Mouse (Mus musculus): Measurements from ENCODE around the gene Nfkbib. TPM values are rescaled to one million over a fixed set of nuclear protein-coding genes. Genes with fewer than 3 reads are reported as not detected.

The Nfkbib gene
- polyA plus RNA-seq, 1 experiment from 2014 or later = 62.3 TPM

DNA sequence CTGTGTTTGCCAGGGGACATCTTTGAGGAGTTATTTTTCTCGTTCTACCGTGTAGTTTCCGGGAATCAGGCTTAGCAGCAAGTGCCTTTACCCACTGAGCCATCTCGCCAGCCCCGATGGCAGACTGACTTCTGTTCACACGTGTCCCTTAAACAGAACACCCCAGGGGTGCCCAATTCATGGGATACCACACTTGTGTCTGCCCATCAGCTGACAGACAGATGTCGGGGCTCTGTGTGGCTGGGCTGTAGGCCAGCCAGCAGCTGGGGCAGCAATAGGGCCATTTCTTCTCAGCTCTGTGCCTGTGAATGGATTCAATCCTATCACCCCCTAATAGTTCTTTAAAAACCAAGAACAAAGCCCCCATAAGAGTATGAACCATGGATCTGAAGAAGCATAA lies 7.8 kb upstream of the Nfkbib start:
- no peak overlapping the region for H3K27ac ChIP-seq (replicated peaks)
- peaks cover 9% of the 10 kb centered on the region for H3K4me1 ChIP-seq
- 93% methylated on average over 7 of the region's 7 CpGs for WGBS
- H3K9me3 ChIP-seq (replicated peaks) = no peaks in the 10 kb centered on the region
- no peak overlapping the region for H3K4me3 ChIP-seq
- H3K27me3 ChIP-seq (ENCODE audit: low read depth, poor library complexity, severe bottlenecking) = no peaks in the 10 kb centered on the region
- H3K36me3 ChIP-seq = peaks cover 31% of the 10 kb centered on the region
- no peak for DNase-seq (ENCODE audit: low spot score)

- H3K4me3 ChIP-seq = no peak overlapping the region
- H3K4me1 ChIP-seq = peaks cover 11% of the 10 kb centered on the region
- WGBS = 81% methylated on average over 12 of the region's 12 CpGs
- H3K36me3 ChIP-seq = peaks cover 31% of the 10 kb centered on the region
- H3K27ac ChIP-seq (replicated peaks) = peak overlapping the region; percentile 52; the same call in 1 of the 2 replicates
- no peak for DNase-seq (ENCODE audit: low spot score)
- no peaks in the 10 kb centered on the region for H3K27me3 ChIP-seq (ENCODE audit: low read depth, poor library complexity, severe bottlenecking)
- H3K9me3 ChIP-seq (replicated peaks) = no peaks in the 10 kb centered on the region
Observed at GRCm38 (mm10) chr7:28774164-28774563, 6.9 kb upstream of the Nfkbib start.

GRCm38 (mm10) chr7:28773163-28773562 lies 5.9 kb upstream of the Nfkbib start:
- no peaks in the 10 kb centered on the region for H3K9me3 ChIP-seq (replicated peaks)
- WGBS = 82% methylated on average over 3 of the region's 3 CpGs
- H3K27ac ChIP-seq (replicated peaks) = no peak overlapping the region
- DNase-seq (ENCODE audit: low spot score) = no peak
- peaks cover 31% of the 10 kb centered on the region for H3K36me3 ChIP-seq
- no peaks in the 10 kb centered on the region for H3K27me3 ChIP-seq (ENCODE audit: low read depth, poor library complexity, severe bottlenecking)
- no peak overlapping the region for H3K4me3 ChIP-seq
- peaks cover 17% of the 10 kb centered on the region for H3K4me1 ChIP-seq

- no peak overlapping the region for H3K27ac ChIP-seq (replicated peaks)
- 92% methylated on average over 11 of the region's 11 CpGs for WGBS
- no peaks in the 10 kb centered on the region for H3K27me3 ChIP-seq (ENCODE audit: low read depth, poor library complexity, severe bottlenecking)
- peaks cover 27% of the 10 kb centered on the region for H3K36me3 ChIP-seq
- H3K4me3 ChIP-seq = no peak overlapping the region
- H3K4me1 ChIP-seq = peaks cover 28% of the 10 kb centered on the region
- no peak for DNase-seq (ENCODE audit: low spot score)
- no peaks in the 10 kb centered on the region for H3K9me3 ChIP-seq (replicated peaks)
Observed at GRCm38 (mm10) chr7:28771867-28772266, 4.6 kb upstream of the Nfkbib start.

DNA sequence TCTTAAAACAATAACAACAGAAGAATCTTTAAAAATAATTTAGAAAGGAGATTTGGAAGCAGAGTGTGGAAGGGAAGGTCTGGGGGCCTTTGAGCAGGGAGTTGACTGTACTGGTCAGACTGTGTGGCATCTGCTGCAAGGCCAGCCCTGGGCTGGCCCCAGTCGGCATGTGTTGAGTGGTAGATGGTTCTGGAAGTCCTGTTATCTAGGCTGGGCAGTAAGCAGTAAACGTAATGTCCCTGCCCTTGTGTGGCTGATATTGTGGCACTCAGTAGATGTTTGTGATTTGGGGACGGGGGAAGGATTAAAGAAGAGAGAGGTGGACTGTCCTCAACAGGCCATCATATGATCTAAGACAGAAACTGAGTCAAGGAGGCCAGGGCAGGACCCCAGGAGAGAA lies 3.0 kb upstream of the Nfkbib start:
- no peak overlapping the region for H3K4me3 ChIP-seq
- no peaks in the 10 kb centered on the region for H3K27me3 ChIP-seq (ENCODE audit: low read depth, poor library complexity, severe bottlenecking)
- H3K36me3 ChIP-seq = peaks cover 23% of the 10 kb centered on the region
- no peaks in the 10 kb centered on the region for H3K9me3 ChIP-seq (replicated peaks)
- DNase-seq (ENCODE audit: low spot score) = no peak
- H3K27ac ChIP-seq (replicated peaks) = no peak overlapping the region
- H3K4me1 ChIP-seq = peaks cover 36% of the 10 kb centered on the region
- 91% methylated on average over 3 of the region's 3 CpGs for WGBS

DNA sequence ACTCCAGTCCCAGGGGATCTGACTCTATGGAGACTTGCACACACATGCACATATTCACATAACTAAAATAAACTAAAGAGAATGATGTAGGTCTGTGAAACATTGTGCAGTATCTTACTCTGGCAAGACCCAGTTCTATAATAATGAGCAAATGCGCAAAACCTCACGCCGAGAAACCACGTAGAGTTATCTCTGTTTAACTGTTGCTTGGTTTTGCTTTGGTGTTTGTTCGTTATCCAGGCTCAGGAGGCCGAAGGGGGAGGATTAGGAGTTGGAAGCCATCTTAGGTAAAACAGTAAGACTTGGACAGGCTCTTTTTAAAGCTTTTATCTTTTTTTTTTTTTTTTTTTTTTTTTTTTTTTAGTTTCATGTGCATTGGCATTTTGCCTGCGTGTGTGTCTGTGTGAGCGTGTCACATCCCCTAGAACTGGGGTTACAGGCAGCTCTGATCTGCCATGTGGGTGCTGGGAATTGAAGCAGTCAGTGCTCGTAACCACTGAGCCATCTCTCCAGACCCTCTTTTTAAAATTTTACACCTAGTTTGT lies 2.2 kb upstream of the Nfkbib start:
- peaks cover 43% of the 10 kb centered on the region for H3K4me1 ChIP-seq
- H3K27ac ChIP-seq (replicated peaks) = no peak overlapping the region
- no peak for DNase-seq (ENCODE audit: low spot score)
- H3K27me3 ChIP-seq (ENCODE audit: low read depth, poor library complexity, severe bottlenecking) = no peaks in the 10 kb centered on the region
- WGBS = 92% methylated on average over 9 of the region's 9 CpGs
- no peak overlapping the region for H3K4me3 ChIP-seq
- H3K9me3 ChIP-seq (replicated peaks) = no peaks in the 10 kb centered on the region
- peaks cover 19% of the 10 kb centered on the region for H3K36me3 ChIP-seq

GRCm38 (mm10) chr7:28766910-28767309 lies 402 bp downstream of the Nfkbib start:
- Histone ChIP-seq H3K27me3 (ENCODE audit: low read depth, poor library complexity, severe bottlenecking) (no peaks in the 10 kb centered on the region), H3K4me3 (peak overlapping the region; percentile 84), H3K9me3 (replicated peaks) (no peaks in the 10 kb centered on the region), H3K27ac (replicated peaks) (peak overlapping the region; percentile 84), H3K36me3 (peaks cover 11% of the 10 kb centered on the region), H3K4me1 (peaks cover 35% of the 10 kb centered on the region)
- 4% methylated on average over 14 of the region's 14 CpGs for WGBS
- DNase-seq (ENCODE audit: low spot score) = no peak

- peak; percentile 98 for DNase-seq (ENCODE audit: low spot score)
- Histone ChIP-seq H3K27me3 (ENCODE audit: low read depth, poor library complexity, severe bottlenecking) (no peaks in the 10 kb centered on the region), H3K27ac (replicated peaks) (peak within 1 kb of the TSS; percentile 84), H3K36me3 (peaks cover 13% of the 10 kb centered on the region), H3K9me3 (replicated peaks) (no peaks in the 10 kb centered on the region), H3K4me3 (peak within 1 kb of the TSS; percentile 84), H3K4me1 (peaks cover 35% of the 10 kb centered on the region)
- 1% methylated on average over 45 of the region's 45 CpGs for WGBS
Observed at GRCm38 (mm10) chr7:28766173-28766879, 986 bp downstream of the Nfkbib start, which contains the start of gene Sirt2. TSS of gene Sirt2 (plus strand) at chr7:28766735.

DNA sequence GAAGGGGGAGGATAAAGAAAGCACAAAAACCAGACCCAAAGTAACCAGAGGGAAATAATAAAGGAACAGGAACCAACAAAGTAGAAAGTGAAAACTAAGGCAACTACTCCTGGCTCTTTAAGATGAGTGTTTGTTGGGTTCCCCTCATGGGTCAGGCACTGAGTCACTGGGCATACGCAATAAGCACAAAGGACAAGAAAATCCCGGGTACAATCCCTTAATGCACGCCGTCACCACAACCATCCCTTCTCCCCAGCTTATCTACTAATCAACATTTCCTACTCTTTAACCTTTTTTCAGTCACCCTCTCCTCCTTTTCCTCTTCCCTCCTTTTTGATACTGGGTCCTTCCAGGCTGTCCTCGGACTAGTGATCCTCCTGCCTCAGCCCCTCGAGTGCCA lies 2.1 kb downstream of the Nfkbib start:
- peak overlapping the region; percentile 84 for H3K4me3 ChIP-seq

DNA sequence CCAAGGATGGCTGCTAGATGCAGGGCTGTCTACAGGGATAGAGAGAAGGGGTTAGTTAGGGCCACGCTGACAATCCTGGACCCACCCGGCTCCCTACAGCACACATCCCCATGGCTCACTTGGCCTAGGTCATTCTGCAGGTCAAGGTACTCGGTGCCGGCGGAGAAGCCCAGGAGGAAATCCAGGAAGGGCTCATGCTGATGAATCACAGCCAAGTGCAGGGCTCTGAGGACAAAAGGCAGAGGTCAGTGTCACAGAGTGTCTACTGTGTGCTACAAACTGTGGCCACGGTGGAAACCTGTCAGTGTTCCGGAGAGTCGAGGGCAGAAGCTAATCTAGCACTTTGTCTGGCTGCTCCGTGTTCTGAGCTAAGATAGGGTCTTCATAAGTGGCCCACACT lies 5.4 kb downstream of the Nfkbib start:
- H3K27ac ChIP-seq (replicated peaks) = no peak overlapping the region
- WGBS = 95% methylated on average over 9 of the region's 9 CpGs
- DNase-seq (ENCODE audit: low spot score) = no peak
- peaks cover 48% of the 10 kb centered on the region for H3K36me3 ChIP-seq
- H3K4me1 ChIP-seq = peaks cover 15% of the 10 kb centered on the region
- H3K9me3 ChIP-seq (replicated peaks) = no peaks in the 10 kb centered on the region
- H3K27me3 ChIP-seq (ENCODE audit: low read depth, poor library complexity, severe bottlenecking) = peaks cover 6% of the 10 kb centered on the region
- no peak overlapping the region for H3K4me3 ChIP-seq

More for the DNA sequence above, 2.1 kb downstream of the Nfkbib start:
- H3K36me3 ChIP-seq = peaks cover 24% of the 10 kb centered on the region
- WGBS = 88% methylated on average over 6 of the region's 6 CpGs
- H3K27ac ChIP-seq (replicated peaks) = no peak overlapping the region
- DNase-seq (ENCODE audit: low spot score) = no peak
- no peaks in the 10 kb centered on the region for H3K27me3 ChIP-seq (ENCODE audit: low read depth, poor library complexity, severe bottlenecking)
- no peaks in the 10 kb centered on the region for H3K9me3 ChIP-seq (replicated peaks)
- H3K4me1 ChIP-seq = peaks cover 35% of the 10 kb centered on the region

GRCm38 (mm10) chr7:28758623-28759022 lies 8.7 kb downstream of the Nfkbib start:
- DNase-seq (ENCODE audit: low spot score) = no peak
- WGBS = 82% methylated on average over 13 of the region's 13 CpGs
- no peaks in the 10 kb centered on the region for H3K9me3 ChIP-seq (replicated peaks)
- H3K27me3 ChIP-seq (ENCODE audit: low read depth, poor library complexity, severe bottlenecking) = peaks cover 25% of the 10 kb centered on the region
- peaks cover 11% of the 10 kb centered on the region for H3K4me1 ChIP-seq
- H3K4me3 ChIP-seq = no peak overlapping the region
- no peak overlapping the region for H3K27ac ChIP-seq (replicated peaks)
- peaks cover 57% of the 10 kb centered on the region for H3K36me3 ChIP-seq

GRCm38 (mm10) chr7:28756079-28756478 lies 11.2 kb downstream of the Nfkbib start, which contains the start of gene Ccer2:
TSS of gene Ccer2 (plus strand) at chr7:28756174.
- no peak for DNase-seq (ENCODE audit: low spot score)
- Histone ChIP-seq H3K9me3 (replicated peaks) (no peaks in the 10 kb centered on the region), H3K27me3 (ENCODE audit: low read depth, poor library complexity, severe bottlenecking) (peaks cover 25% of the 10 kb centered on the region), H3K36me3 (peaks cover 66% of the 10 kb centered on the region), H3K4me1 (peaks cover 11% of the 10 kb centered on the region), H3K4me3 (peak within 1 kb of the TSS; percentile 12), H3K27ac (replicated peaks) (no peak within 1 kb of the TSS)
- WGBS = 4% methylated on average over 17 of the region's 17 CpGs

DNA sequence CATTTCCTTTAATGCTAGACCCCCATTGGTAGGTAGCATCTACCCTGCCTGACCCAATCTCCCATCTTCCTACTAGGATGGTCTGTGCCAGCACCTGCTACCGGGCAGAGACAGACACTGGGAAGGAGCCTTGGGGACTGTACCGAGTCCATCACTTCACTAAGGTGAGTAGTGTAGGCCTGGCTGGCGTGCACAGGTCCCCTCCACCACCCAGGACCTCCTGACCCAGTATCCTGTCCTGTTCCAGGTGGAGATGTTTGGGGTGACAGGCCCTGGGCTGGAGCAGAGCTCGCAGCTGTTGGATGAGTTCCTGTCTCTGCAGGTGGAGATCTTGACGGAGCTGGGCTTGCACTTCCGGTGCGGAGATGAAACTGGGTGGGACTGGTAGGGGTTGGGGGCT lies 17.4 kb downstream of the Nfkbib start:
- H3K27me3 ChIP-seq (ENCODE audit: low read depth, poor library complexity, severe bottlenecking) = no peaks in the 10 kb centered on the region
- no peaks in the 10 kb centered on the region for H3K4me1 ChIP-seq
- no peak overlapping the region for H3K4me3 ChIP-seq
- no peaks in the 10 kb centered on the region for H3K9me3 ChIP-seq (replicated peaks)
- WGBS = 93% methylated on average over 7 of the region's 7 CpGs
- DNase-seq (ENCODE audit: low spot score) = no peak
- H3K27ac ChIP-seq (replicated peaks) = no peak overlapping the region
- H3K36me3 ChIP-seq = peaks cover 85% of the 10 kb centered on the region

Data from midbrain, embryonic 10.5 days (tissue).